Mouse (Mus musculus): ENCODE results near the gene Vars2.

The Vars2 gene

GRCm38 (mm10) chr17:35667334-35668065 lies at the start of gene Vars2:
TSS of gene Vars2 (minus strand) at chr17:35667592.
- DNase-seq = peak; percentile 93 to 95

GRCm38 (mm10) chr17:35717080-35717479 lies 49.7 kb upstream of the Vars2 start:
- no peak for DNase-seq

- DNase-seq = no peak
Observed at GRCm38 (mm10) chr17:35716114-35716513, 48.7 kb upstream of the Vars2 start.

GRCm38 (mm10) chr17:35710705-35711347 lies 43.4 kb upstream of the Vars2 start:
- DNase-seq = no peak

GRCm38 (mm10) chr17:35708611-35709010 lies 41.2 kb upstream of the Vars2 start:
- no peak for DNase-seq

GRCm38 (mm10) chr17:35707929-35708328 lies 40.5 kb upstream of the Vars2 start:
- no peak for DNase-seq

GRCm38 (mm10) chr17:35705836-35706235 lies 38.4 kb upstream of the Vars2 start:
- DNase-seq = no peak

- DNase-seq = no peak
Observed at GRCm38 (mm10) chr17:35704621-35705464, 37.5 kb upstream of the Vars2 start, which contains the start of gene Ddr1. TSS of gene Ddr1 (minus strand) at chr17:35704621.

- DNase-seq = no peak
Observed at GRCm38 (mm10) chr17:35703751-35704271, 36.4 kb upstream of the Vars2 start.

GRCm38 (mm10) chr17:35703065-35703464 lies 35.7 kb upstream of the Vars2 start:
- DNase-seq = no peak

GRCm38 (mm10) chr17:35702605-35703004 lies 35.2 kb upstream of the Vars2 start:
- no peak for DNase-seq

GRCm38 (mm10) chr17:35701978-35702461 lies 34.6 kb upstream of the Vars2 start:
- no peak for DNase-seq

GRCm38 (mm10) chr17:35701203-35701977 lies 34.0 kb upstream of the Vars2 start:
- DNase-seq = no peak

GRCm38 (mm10) chr17:35700371-35700961 lies 33.1 kb upstream of the Vars2 start:
- DNase-seq = peak; percentile 59 to 63

- DNase-seq = no peak
Observed at GRCm38 (mm10) chr17:35699919-35700318, 32.5 kb upstream of the Vars2 start.

- DNase-seq = no peak
Observed at GRCm38 (mm10) chr17:35698501-35698883, 31.1 kb upstream of the Vars2 start.

- DNase-seq = no peak
Observed at GRCm38 (mm10) chr17:35697759-35698500, 30.5 kb upstream of the Vars2 start.

- DNase-seq = no peak
Observed at GRCm38 (mm10) chr17:35697429-35697758, 30.0 kb upstream of the Vars2 start.

GRCm38 (mm10) chr17:35696691-35697090 lies 29.3 kb upstream of the Vars2 start:
- DNase-seq = no peak

- no peak for DNase-seq
Observed at GRCm38 (mm10) chr17:35695289-35695688, 27.9 kb upstream of the Vars2 start.

- no peak for DNase-seq
Observed at GRCm38 (mm10) chr17:35693906-35694305, 26.5 kb upstream of the Vars2 start.

Data from thymus, adult 18-20 months (tissue).